Mouse (Mus musculus): ENCODE measurements at regions not wholly inside any gene's neighbourhood (a gene's known extent, or its start where the extent isn't known, plus 50 kb on each side); places are given as distances from the start of the nearest gene placed in this dataset.

GRCm38 (mm10) chr17:16483976-16484375 lies 579.9 kb upstream of the Zfp960 start:
- TF ChIP-seq CTCF (IDR thresholded peaks at IDR 0.05; ENCODE audit: low read depth, low read length) (no peak), POLR2A (IDR thresholded peaks at IDR 0.05; ENCODE audit: borderline replicate concordance, low read depth, low read length) (no peak)
